Mouse (Mus musculus) brown adipose tissue, adult 24 weeks (tissue): ENCODE measurements around the gene Adgrf3. TPM values are rescaled to one million over a fixed set of nuclear protein-coding genes. Genes with fewer than 3 reads are reported as not detected.

Experiments
- H3K27ac ChIP-seq: fragments of 200-500 bp; replicated peaks from 2 replicates; pipeline ENCODE4 v1.5.1; 2012; ENCODE audit warnings: low read depth, mild to moderate bottlenecking, low read length
- H3K4me1 ChIP-seq: fragments of 200-500 bp; 2 replicates; pipeline ENCODE4 v1.6.1; 2012; ENCODE audit warnings: low read length, mixed read lengths; ENCODE audit not compliant: control insufficient read depth, insufficient read depth, insufficient read length
- H3K4me3 ChIP-seq: fragments of 200-500 bp; 2 replicates; pipeline ENCODE4 v1.5.1; 2012; ENCODE audit warnings: low read depth, mild to moderate bottlenecking, low read length, moderate library complexity; ENCODE audit not compliant: insufficient read depth
- polyA plus RNA-seq: library from polyadenylated mRNA; stranded (reverse); fragments of >200 nt; gene quantifications from 2 replicates; pipeline ENCODE4 v1.2.4, GENCODE M21; 2012; ENCODE audit not compliant: missing spikeins, insufficient read depth, insufficient read length

Adgrf3 gene
- polyA plus RNA-seq, 1 experiment, result not detected

GRCm38 (mm10) chr5:30152007-30152406, 53.5 kb downstream of the Adgrf3 start:
- peak overlapping the region; percentile 93; the same call in 1 of the 2 replicates for H3K27ac ChIP-seq
- H3K4me3 ChIP-seq, result no peak overlapping the region

GRCm38 (mm10) chr5:30148133-30148920, 57.2 kb downstream of the Adgrf3 start:
- Histone ChIP-seq H3K4me3 (no peak overlapping the region), H3K27ac (peak overlapping the region; percentile 91), H3K4me1 (peaks cover 13% of the 10 kb centered on the region; the same call in 1 of the 2 replicates)

More at GRCm38 (mm10) chr5:30152007-30152406, 53.5 kb downstream of the Adgrf3 start:
- H3K4me1 ChIP-seq, result peaks cover 13% of the 10 kb centered on the region; the same call in 1 of the 2 replicates

DNA sequence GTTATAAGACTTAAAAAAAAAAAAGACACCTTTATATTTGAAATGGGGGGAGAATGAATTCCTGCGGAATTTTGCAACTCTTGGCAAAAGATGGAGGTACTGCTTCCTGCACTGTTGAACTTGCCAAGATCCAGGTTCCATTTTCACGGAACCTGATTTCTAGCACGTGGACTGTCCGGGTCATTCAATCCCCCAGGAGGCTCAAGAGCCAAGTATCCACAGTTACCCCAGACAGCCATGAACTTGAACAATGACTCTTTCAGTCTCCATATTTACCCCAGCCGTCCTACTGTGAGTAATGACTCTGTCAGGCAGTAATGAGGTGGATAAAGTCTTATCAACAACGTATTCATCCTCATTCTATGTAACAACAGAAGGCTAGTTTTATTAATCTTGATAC, 59.0 kb downstream of the Adgrf3 start:
- Histone ChIP-seq H3K27ac (peak overlapping the region; percentile 89), H3K4me1 (peaks cover 13% of the 10 kb centered on the region; the same call in 1 of the 2 replicates), H3K4me3 (no peak overlapping the region)

Other genes starting within 250 kb of the Adgrf3 start
- gene Il6, start 192.6 kb downstream of the Adgrf3 start, polyA plus RNA-seq, result not detected in 2 replicates
- 5.2 and 8.3 TPM in 2 replicates for gene Tyms, start 132.1 kb downstream of the Adgrf3 start, polyA plus RNA-seq
- gene Garem2, start 100.6 kb downstream of the Adgrf3 start, polyA plus RNA-seq, result not detected in 2 replicates
- gene 3110082J24Rik, start 99.6 kb downstream of the Adgrf3 start, polyA plus RNA-seq, result not detected in 2 replicates
- gene Hadha, start 50.6 kb downstream of the Adgrf3 start, polyA plus RNA-seq, result 1,889 and 2,102 TPM in 2 replicates
- gene Hadhb, start 50.5 kb downstream of the Adgrf3 start, polyA plus RNA-seq, result 4,023 and 4,386 TPM in 2 replicates
- 10.4 and 12.5 TPM in 2 replicates for gene Selenoi, start 26.9 kb upstream of the Adgrf3 start, polyA plus RNA-seq
- not detected in 2 replicates for gene Drc1, start 75.7 kb upstream of the Adgrf3 start, polyA plus RNA-seq